Mouse (Mus musculus) CH12.LX (cell line): ENCODE measurements around the gene Snrpg. TPM values are rescaled to one million over a fixed set of nuclear protein-coding genes. Genes with fewer than 3 reads are reported as not detected.
A peak's percentile ranks its signal among the peaks of the same experiment; 100 is the strongest.

Experiments used
- DNase-seq: peaks from one replicate; pipeline ENCODE4 v3.0.0-alpha.2; 2013; ENCODE audit errors: extremely low read depth
- H3K27ac ChIP-seq: 2 replicates; pipeline ENCODE4 v1.5.1; 2012; ENCODE audit warnings: low read depth, mild to moderate bottlenecking, control low read depth, moderate library complexity; ENCODE audit not compliant: insufficient read depth
- H3K27me3 ChIP-seq: replicated peaks from 2 replicates; pipeline ENCODE3; 2012; ENCODE audit warnings: inconsistent platforms
- H3K36me3 ChIP-seq, 2 experiments: replicated peaks in 1 of 2; 2 replicates each; pipeline versions ENCODE3 to v1.6.1; 2012; ENCODE audit warnings: inconsistent platforms in 1 of 2, low read length in 1 of 2, mild to moderate bottlenecking in 1 of 2, mixed read lengths in 1 of 2, moderate library complexity in 1 of 2; ENCODE audit not compliant: control insufficient read depth in 1 of 2, insufficient read depth in 1 of 2
- H3K4me1 ChIP-seq, 2 experiments: 2 replicates each; pipeline ENCODE4 v1.6.1; 2012; ENCODE audit warnings: inconsistent platforms in 1 of 2, moderate library complexity in 1 of 2; ENCODE audit not compliant: insufficient read depth in 2 of 2, control insufficient read depth in 1 of 2
- H3K4me2 ChIP-seq: 2 replicates; pipeline ENCODE4 v1.6.1; 2012; ENCODE audit warnings: low read depth, mild to moderate bottlenecking, control low read depth; ENCODE audit not compliant: poor library complexity, insufficient read depth, severe bottlenecking
- H3K4me3 ChIP-seq, 3 experiments: fragments of 150-350 bp in 1 of 3; sonication (generic) in 1 of 3; replicated peaks in 1 of 3; 2 replicates each; pipeline versions ENCODE3 to v1.5.1; 2011 to 2012; ENCODE audit warnings: low read depth in 2 of 3, low read length in 2 of 3, mild to moderate bottlenecking in 2 of 3, moderate library complexity in 2 of 3, control low read depth in 1 of 3, improper control_type of control experiment in 1 of 3, inconsistent platforms in 1 of 3, mixed read lengths in 1 of 3; ENCODE audit not compliant: poor library complexity in 1 of 3
- H3K79me2 ChIP-seq: replicated peaks from 2 replicates; pipeline ENCODE4 v1.6.1; 2012; ENCODE audit warnings: mild to moderate bottlenecking, moderate library complexity; ENCODE audit not compliant: control insufficient read depth, poor library complexity, insufficient read depth, severe bottlenecking; ENCODE audit errors: extremely low read depth
- H3K9ac ChIP-seq: 2 replicates; pipeline ENCODE4 v1.6.1; 2012; ENCODE audit warnings: low read depth, mild to moderate bottlenecking, control low read depth, moderate library complexity; ENCODE audit not compliant: insufficient read depth
- H3K9me3 ChIP-seq: replicated peaks from 2 replicates; pipeline ENCODE3; 2012; ENCODE audit warnings: low read length, inconsistent platforms, mixed read lengths
- CTCF ChIP-seq, 2 experiments: IDR thresholded peaks in 1 of 2; conservative IDR thresholded peaks in 1 of 2; 2 replicates each; pipeline ENCODE4 v1.5.1; 2011 to 2012; ENCODE audit warnings: low read depth in 2 of 2, low read length in 2 of 2, improper control_type of control experiment in 1 of 2, inconsistent platforms in 1 of 2, mild to moderate bottlenecking in 1 of 2, moderate library complexity in 1 of 2
- ETS1 ChIP-seq: conservative IDR thresholded peaks from 2 replicates; pipeline ENCODE4 v1.6.1; 2012; ENCODE audit warnings: low read depth, mild to moderate bottlenecking, inconsistent platforms, low read length, improper control_type of control experiment, moderate library complexity
- GABPA ChIP-seq: IDR thresholded peaks from 2 replicates; pipeline ENCODE4 v1.6.1; 2012; ENCODE audit warnings: low read depth, low read length, improper control_type of control experiment, inconsistent platforms; ENCODE audit not compliant: insufficient replicate concordance
- JUND ChIP-seq: conservative IDR thresholded peaks from 2 replicates; pipeline ENCODE4 v1.6.1; 2011; ENCODE audit warnings: low read depth, low read length, improper control_type of control experiment
- KAT2A ChIP-seq: IDR thresholded peaks from 2 replicates; pipeline ENCODE4 v1.6.1; 2012; ENCODE audit warnings: low read length, improper control_type of control experiment, inconsistent platforms; ENCODE audit not compliant: insufficient replicate concordance
- dilution Hi-C: fragments of 300-500 bp; cut with MboI; formaldehyde crosslinking; loops from 2 replicates; pipeline ENCODE4 v1.14.3; 2020; ENCODE audit warnings: low sequenced_read_pairs; ENCODE audit not compliant: extremely low pct_unique_long_range_greater_than_20kb, extremely low pct_ligation_motif_present
- in situ Hi-C: fragments of 300-500 bp; cut with MboI; formaldehyde crosslinking; loops from 3 replicates; pipeline ENCODE4 v1.14.3; 2019; ENCODE audit warnings: low sequenced_read_pairs, low pct_ligation_motif_present, low pct_unique_long_range_greater_than_20kb, mixed read lengths
- polyA plus RNA-seq: library from polyadenylated mRNA; unstranded; fragments of >175 nt; gene quantifications from 2 replicates; pipeline ENCODE4 v1.2.1, GENCODE M21; 2012; ENCODE audit warnings: low read depth; ENCODE audit not compliant: insufficient read length
- total RNA-seq, 2 experiments: library from RNA; depleted of rRNA; stranded (reverse); fragments of 300-350 nt in 1 of 2; fragments of >200 nt in 1 of 2; gene quantifications; 2 replicates each; pipeline ENCODE4 v1.2.3; 2012 to 2014

Gene Snrpg
- total and polyA plus RNA-seq, 3 experiments, result 146 to 462 (median 446) TPM

GRCm38 (mm10) chr6:86420491-86420890, 49.4 kb downstream of the Snrpg start:
- DNase-seq, result peak; percentile 51
- Histone ChIP-seq H3K4me3 (no peak overlapping the region), H3K79me2 (no peaks in the 10 kb centered on the region), H3K4me2 (no peak overlapping the region), H3K36me3 (peaks cover 49 to 81% of the 10 kb centered on the region in 2 experiments), H3K4me1 (no peaks in the 10 kb centered on the region), H3K27ac (no peak overlapping the region), H3K9ac (no peak overlapping the region), H3K9me3 (no peaks in the 10 kb centered on the region), H3K27me3 (no peaks in the 10 kb centered on the region)
- TF ChIP-seq CTCF (conservative IDR thresholded peaks at IDR 0.05 in 1 of 2, IDR thresholded peaks at IDR 0.05 in 1 of 2; ENCODE audit: low read depth in 2 of 2, low read length in 2 of 2) (peak; percentile 33 to 76; a peak in 3 of 4 replicates), KAT2A (no peak), JUND (no peak), GABPA (no peak)
- dilution Hi-C loops, result no loop called here
- in situ Hi-C loops, result no loop called here

- H3K9me3 ChIP-seq, result no peaks in the 10 kb centered on the region
- no peak within 1 kb of the TSS for H3K9ac ChIP-seq
- no peak within 1 kb of the TSS for H3K4me2 ChIP-seq
- dilution Hi-C loops, result no loop called here
- no peaks in the 10 kb centered on the region for H3K27me3 ChIP-seq
- peaks cover 43 to 74% of the 10 kb centered on the region in 2 experiments for H3K36me3 ChIP-seq
- no peak within 1 kb of the TSS for H3K27ac ChIP-seq
- no peak for TF ChIP-seq ETS1
- no peak within 1 kb of the TSS for H3K4me3 ChIP-seq
- no peaks in the 10 kb centered on the region for H3K79me2 ChIP-seq
- no peak for DNase-seq
- H3K4me1 ChIP-seq, result no peaks in the 10 kb centered on the region
- in situ Hi-C loops, result no loop called here
Measured at GRCm38 (mm10) chr6:86426358-86426757, 55.3 kb downstream of the Snrpg start, which contains the start of gene Gm44790. TSS of gene Gm44790 (plus strand) at chr6:86426658.

Other genes starting within 250 kb of the Snrpg start
- not detected in 2 replicates for gene Tgfa, start 176.1 kb upstream of the Snrpg start, total RNA-seq (2012; rRNA removed)
- gene Tgfa, start 176.1 kb upstream of the Snrpg start, total RNA-seq (2014; rRNA removed), result not detected in 2 replicates
- not detected in 2 replicates for gene Tgfa, start 176.1 kb upstream of the Snrpg start, polyA plus RNA-seq
- 152 and 200 TPM in 2 replicates for gene Fam136a, start 5.7 kb upstream of the Snrpg start, total RNA-seq (2012; rRNA removed)
- gene Fam136a, start 5.7 kb upstream of the Snrpg start, total RNA-seq (2014; rRNA removed), result 339 and 378 TPM in 2 replicates
- gene Fam136a, start 5.7 kb upstream of the Snrpg start, polyA plus RNA-seq, result 160 and 179 TPM in 2 replicates
- 12.8 and 14.1 TPM in 2 replicates for gene Pcyox1, start 25.9 kb downstream of the Snrpg start, total RNA-seq (2012; rRNA removed)
- gene Pcyox1, start 25.9 kb downstream of the Snrpg start, total RNA-seq (2014; rRNA removed), result 10.7 and 12.9 TPM in 2 replicates
- 8.7 TPM in 2 replicates for gene Pcyox1, start 25.9 kb downstream of the Snrpg start, polyA plus RNA-seq
- gene Tia1, start 32.9 kb downstream of the Snrpg start, total RNA-seq (2012; rRNA removed), result 31.8 and 36.8 TPM in 2 replicates
- gene Tia1, start 32.9 kb downstream of the Snrpg start, total RNA-seq (2014; rRNA removed), result 41.4 and 49.1 TPM in 2 replicates
- 34.0 and 36.1 TPM in 2 replicates for gene Tia1, start 32.9 kb downstream of the Snrpg start, polyA plus RNA-seq
- gene Gm44790, start 55.4 kb downstream of the Snrpg start, total RNA-seq (2012; rRNA removed), result not detected in 2 replicates
- not detected in 2 replicates for gene Gm44790, start 55.4 kb downstream of the Snrpg start, total RNA-seq (2014; rRNA removed)
- gene Gm44790, start 55.4 kb downstream of the Snrpg start, polyA plus RNA-seq, result not detected in 2 replicates
- gene C87436, start 67.1 kb downstream of the Snrpg start, total RNA-seq (2012; rRNA removed), result 5.2 and 7.1 TPM in 2 replicates
- gene C87436, start 67.1 kb downstream of the Snrpg start, total RNA-seq (2014; rRNA removed), result 8.1 and 8.6 TPM in 2 replicates
- gene C87436, start 67.1 kb downstream of the Snrpg start, polyA plus RNA-seq, result 8.5 and 8.7 TPM in 2 replicates
- 68.9 and 81.2 TPM in 2 replicates for gene Pcbp1, start 155.0 kb downstream of the Snrpg start, total RNA-seq (2012; rRNA removed)
- 47.3 and 73.0 TPM in 2 replicates for gene Pcbp1, start 155.0 kb downstream of the Snrpg start, total RNA-seq (2014; rRNA removed)
- 318 and 337 TPM in 2 replicates for gene Pcbp1, start 155.0 kb downstream of the Snrpg start, polyA plus RNA-seq